Mouse (Mus musculus): Measurements from ENCODE around the gene Trp53rkb. TPM values are rescaled to one million over a fixed set of nuclear protein-coding genes. Genes with fewer than 3 reads are reported as not detected.

Trp53rkb gene
- total RNA-seq, 4 experiments from 2014 or later, result 3.9 to 8.1 (median 4.9) TPM

GRCm38 (mm10) chr2:166799615-166800472, 7.5 kb downstream of the Trp53rkb start:
- no peak for DNase-seq

GRCm38 (mm10) chr2:166800473-166800857, 8.1 kb downstream of the Trp53rkb start:
- no peak for DNase-seq

GRCm38 (mm10) chr2:166801436-166801835, 9.1 kb downstream of the Trp53rkb start:
- no peak for DNase-seq

GRCm38 (mm10) chr2:166803298-166803697, 11.0 kb downstream of the Trp53rkb start:
- DNase-seq, result no peak

GRCm38 (mm10) chr2:166805250-166806172, 13.2 kb downstream of the Trp53rkb start, which contains the start of gene Arfgef2:
TSS of gene Arfgef2 (plus strand) at chr2:166805588.
- DNase-seq, result peak; percentile 84

- no peak for DNase-seq
These were observed 13.9 kb downstream of the Trp53rkb start for GRCm38 (mm10) chr2:166806173-166806705.

- DNase-seq, result no peak
These were observed 14.5 kb downstream of the Trp53rkb start for GRCm38 (mm10) chr2:166806813-166807212.

- DNase-seq, result peak; percentile 35
These were observed 17.2 kb downstream of the Trp53rkb start for GRCm38 (mm10) chr2:166809499-166809898.

- DNase-seq, result no peak
These were observed 18.5 kb downstream of the Trp53rkb start for GRCm38 (mm10) chr2:166810821-166811220.

- no peak for DNase-seq
These were observed 26.3 kb downstream of the Trp53rkb start for GRCm38 (mm10) chr2:166818463-166819143.

- no peak for DNase-seq
These were observed 27.5 kb downstream of the Trp53rkb start for GRCm38 (mm10) chr2:166819849-166820248.

GRCm38 (mm10) chr2:166820844-166821243, 28.5 kb downstream of the Trp53rkb start:
- DNase-seq, result no peak

- DNase-seq, result no peak
These were observed 29.1 kb downstream of the Trp53rkb start for GRCm38 (mm10) chr2:166821406-166821805.

GRCm38 (mm10) chr2:166822119-166822826, 29.9 kb downstream of the Trp53rkb start:
- DNase-seq, result no peak

- DNase-seq, result no peak
These were observed 30.6 kb downstream of the Trp53rkb start for GRCm38 (mm10) chr2:166822901-166823300.

- no peak for DNase-seq
These were observed 32.1 kb downstream of the Trp53rkb start for GRCm38 (mm10) chr2:166824386-166824785.

- DNase-seq, result no peak
These were observed 32.7 kb downstream of the Trp53rkb start for GRCm38 (mm10) chr2:166824998-166825397.

- DNase-seq, result no peak
These were observed 34.3 kb downstream of the Trp53rkb start for GRCm38 (mm10) chr2:166826491-166827224.

- no peak for DNase-seq
These were observed 36.0 kb downstream of the Trp53rkb start for GRCm38 (mm10) chr2:166828306-166828705.

- no peak for DNase-seq
These were observed 38.0 kb downstream of the Trp53rkb start for GRCm38 (mm10) chr2:166830350-166830749.

GRCm38 (mm10) chr2:166834091-166834490, 41.8 kb downstream of the Trp53rkb start:
- no peak for DNase-seq

All from adrenal gland, adult 8-10 months (tissue).